Mouse (Mus musculus): ENCODE results near the gene Card6. TPM values are rescaled to one million over a fixed set of nuclear protein-coding genes. Genes with fewer than 3 reads are reported as not detected.
"Not testable (repeated sequence)": the region's sequence is repeated elsewhere in the genome, so short reads cannot be mapped to it uniquely, and the experiment has no call there.

The Card6 gene
- 1 to 10 TPM; 5.3 TPM for total RNA-seq (2021)

DNA sequence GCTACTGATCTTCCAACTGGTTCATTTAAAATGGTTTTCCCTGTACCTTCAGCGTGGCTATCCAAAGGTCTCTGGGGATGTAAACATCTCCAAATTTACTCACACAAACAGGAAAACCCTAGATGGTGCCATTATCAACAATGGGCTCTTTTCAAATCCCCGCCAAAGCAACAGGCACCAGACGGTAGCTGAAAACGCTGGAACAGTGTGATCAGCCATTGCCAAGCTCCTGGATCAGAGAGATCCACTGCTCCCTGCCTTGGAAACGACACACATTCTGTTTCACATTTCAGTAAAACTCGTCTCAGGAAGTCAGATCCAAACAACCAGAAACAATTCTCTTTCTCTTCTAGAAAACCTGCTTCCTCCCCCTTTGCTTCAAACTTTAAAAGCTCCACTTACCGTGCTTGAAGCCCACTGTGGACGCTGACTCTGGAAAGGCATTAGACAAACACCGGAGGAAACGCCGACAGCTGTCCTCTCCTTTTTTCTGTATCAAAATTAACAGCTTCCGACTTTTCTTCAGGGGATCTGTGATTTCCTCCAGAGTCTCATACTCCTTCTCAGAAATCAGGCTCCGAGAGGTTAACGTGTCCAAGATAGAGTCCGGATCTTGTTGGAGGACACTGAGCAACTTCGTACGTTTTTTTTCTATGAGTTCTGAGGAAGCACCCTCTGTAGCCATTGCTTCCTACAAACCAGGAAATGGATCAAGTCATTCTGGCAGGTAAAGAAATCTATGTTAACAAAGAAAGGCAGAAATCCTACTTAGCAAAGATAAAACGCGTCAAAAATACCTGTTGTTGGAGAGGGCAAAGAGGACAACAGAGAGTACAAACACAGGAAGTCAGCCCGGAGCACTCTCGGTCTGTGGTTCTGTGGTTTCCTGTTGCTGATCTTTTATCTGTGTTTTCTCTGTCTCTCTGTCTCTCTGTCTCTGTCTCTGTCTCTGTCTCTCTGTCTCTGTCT, at the start of gene Card6:
Gene Card6, minus strand, starts transcription at position 854 of the 969 bp plus-strand sequence.
- peak; percentile 38 to 47 for DNase-seq

DNA sequence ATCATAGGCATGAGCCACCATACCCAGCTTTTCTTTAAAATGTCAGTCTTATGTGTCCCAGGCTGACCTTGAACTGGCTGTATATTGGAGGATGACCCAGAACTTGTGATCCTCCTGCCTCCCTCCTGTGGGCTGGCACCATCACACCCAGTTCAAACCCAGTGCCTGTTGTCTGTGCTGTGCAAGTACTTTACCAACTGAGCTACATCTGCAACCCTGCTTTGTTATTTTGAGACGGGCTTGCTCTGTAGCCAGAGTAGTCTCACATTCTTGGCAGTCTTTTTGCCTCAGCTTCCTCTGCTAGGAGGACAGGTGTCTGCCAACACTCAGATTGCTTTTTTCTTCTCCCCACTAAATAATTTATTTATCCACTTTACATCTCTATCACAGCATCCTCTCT, 49.0 kb upstream of the Card6 start:
- DNase-seq: no peak

DNA sequence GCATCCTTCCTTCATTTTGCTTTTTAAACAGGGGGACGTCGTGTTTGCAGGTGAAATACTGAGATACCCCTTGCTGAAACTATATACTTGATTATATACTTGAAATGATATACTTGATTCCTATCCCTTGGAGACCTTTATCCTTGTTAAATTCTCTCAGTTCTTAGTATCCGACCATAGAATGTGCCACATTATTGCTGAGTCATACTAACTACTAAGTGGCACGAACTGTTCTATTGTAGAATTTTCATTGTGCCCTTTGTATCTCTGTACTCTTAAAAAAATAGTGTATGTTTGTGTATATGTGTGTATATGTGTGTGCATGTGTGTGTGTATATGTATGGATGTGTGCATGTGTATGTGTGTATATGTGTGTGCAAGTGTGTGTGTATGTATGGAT, 48.0 kb upstream of the Card6 start:
- no peak for DNase-seq

DNA sequence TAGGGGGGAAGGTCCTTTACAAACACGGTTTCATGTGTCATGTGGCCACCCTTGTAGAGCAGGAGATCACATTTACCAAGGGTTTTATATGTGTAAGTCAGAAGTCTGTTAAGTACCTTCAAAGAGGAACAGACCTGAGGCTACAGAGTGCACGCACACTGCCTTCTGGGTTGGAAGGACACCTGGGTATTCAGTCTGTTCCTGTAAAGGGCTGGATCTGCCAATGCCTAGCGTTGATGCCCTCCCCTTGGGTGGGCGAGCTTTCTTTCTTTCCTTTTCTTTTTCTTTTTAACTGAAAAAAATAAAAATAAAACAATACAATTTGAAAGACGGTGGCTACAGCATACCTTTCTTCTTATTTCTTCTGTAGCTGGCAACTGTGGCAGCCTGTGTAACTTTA, 46.8 kb upstream of the Card6 start:
- DNase-seq: no peak

DNA sequence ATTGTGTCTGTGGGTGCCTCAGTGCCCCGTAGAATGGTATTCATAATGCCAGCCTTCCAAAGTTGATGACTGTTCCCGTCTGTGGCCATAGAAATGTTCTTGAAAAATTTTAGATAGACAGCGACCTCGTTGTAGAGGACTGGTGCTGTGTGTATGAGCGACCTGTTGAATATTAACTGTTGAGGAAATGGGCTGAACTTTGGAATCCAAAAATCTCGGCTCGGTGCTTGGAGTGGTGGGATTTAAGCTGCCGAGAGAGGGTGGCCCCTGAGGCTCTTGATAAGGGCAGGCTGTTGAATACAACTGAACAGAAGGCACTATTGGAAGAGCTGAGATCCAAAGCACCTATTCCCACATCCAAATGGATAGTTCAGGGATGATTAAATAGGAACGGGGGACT, 46.3 kb upstream of the Card6 start:
- no peak for DNase-seq

DNA sequence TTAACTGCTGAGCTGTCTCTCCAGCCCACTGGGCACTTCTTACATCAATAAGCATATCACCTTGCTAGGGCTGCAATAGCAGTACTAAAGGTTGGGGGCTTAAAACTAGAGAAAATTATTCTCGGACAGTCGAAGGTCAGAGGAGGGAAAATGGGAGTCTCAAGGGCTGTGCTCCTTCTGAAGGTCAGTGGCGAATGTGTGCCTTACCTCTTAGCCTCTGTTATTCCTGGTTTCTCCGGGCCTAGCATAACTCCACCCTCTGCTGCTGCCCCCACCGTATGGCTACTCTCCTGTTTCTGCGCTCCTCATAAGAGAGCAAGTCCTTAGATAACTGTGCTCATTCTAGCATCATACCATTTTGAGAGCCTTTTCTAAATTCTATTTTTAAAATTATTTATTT, 43.8 kb upstream of the Card6 start:
- DNase-seq: no peak

DNA sequence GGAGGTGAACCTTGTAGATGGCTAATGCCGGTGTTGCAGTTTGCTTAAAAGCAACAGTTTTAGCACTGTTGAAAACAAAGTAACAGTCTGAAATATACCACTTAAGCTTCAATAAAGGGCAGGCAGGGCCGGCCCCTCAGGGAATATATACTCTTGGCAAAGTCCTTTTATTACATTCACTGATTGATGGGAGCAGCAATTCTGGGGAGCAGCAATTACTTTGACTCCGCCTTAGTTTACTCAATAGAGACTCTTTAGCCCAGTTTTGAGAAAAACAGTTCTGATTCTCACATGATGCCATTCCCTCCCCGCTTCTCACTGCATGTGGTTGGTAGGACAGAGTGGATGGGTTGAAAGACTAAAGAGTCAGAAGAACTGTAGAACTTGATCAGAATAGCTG, 40.8 kb upstream of the Card6 start:
- no peak for DNase-seq

DNA sequence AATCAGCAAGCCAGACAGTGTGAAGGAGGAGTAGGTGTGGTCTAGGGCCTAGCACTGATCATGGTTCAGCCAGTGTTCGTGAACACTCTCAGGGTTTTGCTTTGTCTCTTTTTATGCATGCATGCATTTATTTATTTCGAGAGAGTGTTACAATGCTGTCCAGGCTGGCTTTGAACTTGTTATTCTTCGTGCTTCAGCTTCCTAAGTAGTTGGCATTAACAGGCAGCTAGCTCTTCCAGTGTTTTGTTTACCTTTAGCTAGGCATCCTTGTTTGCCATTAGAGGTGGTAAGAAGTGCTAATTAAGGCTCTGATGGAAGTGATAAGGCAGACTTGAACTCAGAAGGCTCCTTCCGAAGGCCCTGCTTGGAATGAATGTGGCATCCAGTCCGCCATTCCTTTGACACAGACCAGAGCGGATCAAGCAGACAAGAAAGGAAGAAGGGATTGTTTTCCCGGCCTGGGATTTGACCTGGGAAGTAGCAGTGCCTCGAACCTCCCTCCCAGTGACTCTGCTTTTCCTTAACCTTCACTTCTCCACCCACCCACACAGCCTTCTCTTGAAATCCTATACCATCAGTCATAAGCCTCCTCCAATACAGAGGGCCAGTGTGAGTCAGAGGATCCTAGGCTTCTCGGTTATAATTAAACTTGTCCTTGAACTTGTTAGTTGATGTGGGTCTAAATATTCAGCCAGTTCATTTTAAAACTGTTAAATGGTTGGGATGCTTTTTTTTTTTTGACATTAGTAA, 37.0 kb upstream of the Card6 start:
- no peak for DNase-seq

DNA sequence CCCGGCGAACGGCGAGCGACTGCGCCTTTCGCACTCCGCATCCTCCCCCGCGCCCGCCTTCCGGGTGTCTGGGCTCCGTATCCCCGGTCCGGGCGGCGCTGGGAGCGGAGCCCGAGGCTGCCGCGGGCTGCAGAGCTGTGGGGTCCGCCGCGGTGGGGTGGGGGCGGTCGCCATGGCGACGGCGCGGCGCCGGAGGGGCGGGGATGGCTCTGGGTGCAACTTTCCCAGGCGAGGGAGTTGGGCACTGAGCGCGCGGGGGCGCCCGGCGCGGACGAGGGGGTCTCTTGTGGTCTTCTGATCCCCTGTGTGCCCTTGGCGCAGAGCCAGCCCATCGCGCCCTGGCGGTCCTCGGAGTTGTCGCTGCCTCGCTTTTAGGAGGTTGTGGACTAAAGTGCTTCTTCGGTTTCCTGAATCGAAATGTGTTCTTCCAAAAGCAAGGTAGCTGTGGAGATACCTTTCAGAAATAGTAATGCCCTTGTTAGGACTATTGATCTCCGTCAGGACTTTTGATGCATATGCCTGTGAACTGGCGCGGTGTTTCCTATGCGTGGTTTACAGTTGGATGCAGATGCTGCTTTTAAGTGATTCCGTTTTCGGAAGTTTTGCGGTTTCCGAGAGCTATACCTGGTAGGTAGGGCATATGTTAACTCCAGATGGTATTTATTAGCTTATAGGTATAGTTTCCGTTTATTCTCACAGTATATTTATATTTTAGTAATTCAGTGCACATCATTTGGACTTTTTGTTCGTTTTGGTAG, 35.9 kb upstream of the Card6 start:
- DNase-seq: no peak

DNA sequence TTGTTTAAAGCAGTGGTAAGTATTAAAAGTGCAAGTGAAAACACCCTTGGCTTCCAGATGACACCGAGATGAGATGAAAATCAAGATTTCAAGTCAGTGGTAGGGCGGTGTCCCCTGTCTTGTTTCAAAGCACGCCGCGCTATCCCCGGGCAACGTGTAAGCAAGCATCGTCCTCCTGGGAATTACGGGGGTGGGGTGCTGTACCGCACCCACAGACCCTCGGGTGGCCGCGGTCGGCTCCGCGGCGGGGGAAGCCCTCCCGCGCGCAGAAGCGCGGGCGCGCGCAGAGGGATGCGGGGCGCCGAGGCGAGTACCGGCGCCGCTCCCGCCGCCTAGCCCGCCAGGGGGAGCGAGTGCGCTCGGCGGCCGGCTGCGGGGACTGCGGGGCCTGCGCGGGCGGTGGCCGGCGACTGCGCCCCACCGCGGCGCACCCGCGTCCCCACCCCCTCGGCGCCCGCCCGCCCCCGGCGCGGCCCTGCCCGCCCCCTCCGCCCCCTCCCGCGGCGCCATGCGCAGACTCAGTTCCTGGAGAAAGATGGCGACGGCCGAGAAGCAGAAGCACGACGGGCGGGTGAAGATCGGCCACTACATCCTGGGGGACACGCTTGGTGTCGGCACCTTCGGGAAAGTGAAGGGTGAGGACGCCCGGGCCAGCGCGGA, 35.2 kb upstream of the Card6 start, which contains the start of gene Prkaa1:
Gene Prkaa1, plus strand, starts transcription at position 501 of the 660 bp plus-strand sequence.
- peak; percentile 74 to 79 for DNase-seq

DNA sequence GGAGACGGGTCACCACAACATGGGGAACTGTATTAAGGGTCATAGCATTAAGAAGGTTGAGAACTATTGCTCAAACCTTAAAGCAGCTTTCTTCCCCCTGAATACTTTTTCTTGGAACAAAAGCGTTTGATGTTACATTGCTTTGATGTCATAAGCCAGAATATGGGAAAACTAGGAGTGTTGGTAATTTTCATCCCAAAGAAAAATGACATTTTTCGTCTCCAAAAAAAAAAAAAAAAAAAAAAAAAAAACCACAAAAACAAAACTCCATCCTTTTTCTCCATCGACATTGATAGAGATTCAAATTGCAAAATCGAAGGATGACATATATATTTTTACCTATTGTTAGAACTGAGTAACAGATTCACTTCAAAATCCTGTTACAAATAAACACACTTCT, 34.4 kb upstream of the Card6 start:
- no peak for DNase-seq

DNA sequence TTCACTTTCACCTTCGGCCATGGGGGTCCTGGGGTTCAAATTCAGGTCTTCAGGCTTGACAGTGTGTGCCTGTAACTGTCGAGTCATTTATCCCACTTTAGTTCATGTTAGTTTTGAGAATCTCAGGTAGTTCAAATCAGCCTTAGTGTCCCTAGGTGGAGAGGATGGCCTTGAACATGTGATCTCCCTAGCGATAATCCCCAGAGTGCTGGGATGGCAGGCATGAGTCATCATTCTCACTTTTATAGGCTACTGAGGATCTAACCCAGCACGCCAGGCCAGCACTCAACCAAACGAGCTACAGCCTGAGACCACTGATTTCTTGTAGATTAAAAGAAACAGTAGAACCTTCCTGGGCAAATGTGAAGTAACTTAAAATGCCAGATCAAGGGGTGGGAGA, 33.7 kb upstream of the Card6 start:
- no peak for DNase-seq

DNA sequence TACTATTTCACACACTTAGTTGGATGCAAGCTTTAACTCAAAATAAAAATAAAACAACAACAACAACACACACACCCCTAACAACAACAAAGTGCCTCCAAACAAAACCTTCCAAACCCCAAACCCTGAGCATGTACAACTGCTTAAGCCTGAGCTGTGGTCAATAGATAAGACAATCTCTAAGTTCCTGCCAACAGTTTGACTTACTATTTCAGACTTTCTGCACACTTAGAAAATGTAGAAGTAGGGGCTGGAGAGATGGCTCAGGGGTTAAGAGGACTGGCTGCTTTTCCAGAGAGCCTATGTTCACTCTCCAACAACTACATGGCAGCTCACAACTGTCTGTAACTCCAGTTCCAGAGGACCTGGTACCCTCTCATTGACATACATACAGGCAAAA, 32.0 kb upstream of the Card6 start:
- DNase-seq: no peak

DNA sequence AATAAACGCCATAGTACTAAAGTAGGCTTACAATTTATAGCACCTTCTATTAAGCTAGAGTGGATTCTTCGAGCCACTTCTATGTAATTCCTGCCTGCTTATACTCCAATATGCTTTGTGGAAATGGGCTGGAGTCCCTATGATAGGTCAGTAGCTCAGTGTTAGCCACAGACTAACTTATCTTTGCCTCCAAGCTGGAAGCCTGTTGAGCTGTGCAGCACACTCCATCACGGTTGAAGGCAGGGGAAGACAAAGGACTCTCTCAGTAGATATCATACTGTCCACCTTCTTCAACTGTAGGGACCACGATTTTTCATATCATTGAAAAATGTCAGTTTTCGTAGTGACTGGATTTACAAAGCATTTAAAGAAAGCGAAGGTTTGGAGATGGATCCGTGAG, 31.5 kb upstream of the Card6 start:
- no peak for DNase-seq

DNA sequence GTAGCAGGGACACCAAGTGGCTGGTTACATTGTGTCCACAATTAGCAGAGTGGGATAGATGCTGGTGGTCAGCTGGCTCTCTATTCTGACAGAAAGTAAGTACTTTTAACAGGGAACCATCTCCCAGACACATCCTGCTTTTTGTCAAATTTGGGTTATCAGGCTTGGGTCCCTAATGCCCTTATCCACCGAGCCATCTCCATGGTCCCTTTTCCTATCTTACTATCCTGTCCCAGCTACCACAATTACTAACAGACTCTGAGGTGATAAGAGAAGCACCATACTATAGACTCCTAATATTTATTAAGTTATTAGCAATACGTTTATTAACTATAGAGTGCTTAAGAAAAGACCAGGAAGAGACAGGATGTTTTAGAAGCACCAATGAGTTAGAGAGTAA, 31.0 kb upstream of the Card6 start:
- DNase-seq: no peak

DNA sequence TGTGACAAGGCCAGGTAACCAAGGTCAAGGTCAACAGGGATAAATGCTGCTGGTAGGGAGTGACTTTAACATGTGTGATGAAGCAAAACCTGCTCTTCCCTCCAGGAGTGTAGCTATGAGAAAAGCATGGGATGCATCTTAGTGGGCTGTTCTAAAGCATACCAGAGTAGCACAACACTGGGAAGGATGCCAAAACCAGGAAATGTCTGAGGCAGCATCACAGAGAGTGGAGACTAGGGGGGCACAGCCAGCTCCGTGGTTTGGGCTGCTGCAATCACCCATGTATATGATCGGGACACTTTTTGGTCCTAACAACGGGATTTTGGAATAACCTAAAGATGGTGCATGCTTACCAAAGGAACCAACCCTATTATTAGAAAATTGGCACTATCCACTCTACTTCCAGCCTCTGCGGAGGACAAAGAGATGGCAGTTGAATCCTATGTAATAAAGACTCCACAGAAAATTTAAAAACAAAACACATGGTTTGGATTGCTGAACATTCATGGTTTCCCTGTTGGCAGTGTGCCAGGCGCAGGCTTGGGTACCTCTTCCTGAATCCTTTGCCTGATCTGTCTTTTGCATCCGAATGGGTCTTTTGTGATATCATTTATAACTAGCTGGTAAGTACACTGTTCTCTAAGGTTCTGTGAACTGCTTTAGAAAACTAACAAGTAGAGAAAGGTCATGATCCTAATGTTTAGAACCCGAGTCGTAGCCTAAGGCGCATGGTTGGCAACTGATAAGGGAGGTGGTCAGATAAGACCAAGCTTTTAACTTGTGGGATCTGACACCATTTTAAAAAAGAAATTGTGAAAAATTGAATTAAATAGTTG, 29.9 kb upstream of the Card6 start:
- no peak for DNase-seq

DNA sequence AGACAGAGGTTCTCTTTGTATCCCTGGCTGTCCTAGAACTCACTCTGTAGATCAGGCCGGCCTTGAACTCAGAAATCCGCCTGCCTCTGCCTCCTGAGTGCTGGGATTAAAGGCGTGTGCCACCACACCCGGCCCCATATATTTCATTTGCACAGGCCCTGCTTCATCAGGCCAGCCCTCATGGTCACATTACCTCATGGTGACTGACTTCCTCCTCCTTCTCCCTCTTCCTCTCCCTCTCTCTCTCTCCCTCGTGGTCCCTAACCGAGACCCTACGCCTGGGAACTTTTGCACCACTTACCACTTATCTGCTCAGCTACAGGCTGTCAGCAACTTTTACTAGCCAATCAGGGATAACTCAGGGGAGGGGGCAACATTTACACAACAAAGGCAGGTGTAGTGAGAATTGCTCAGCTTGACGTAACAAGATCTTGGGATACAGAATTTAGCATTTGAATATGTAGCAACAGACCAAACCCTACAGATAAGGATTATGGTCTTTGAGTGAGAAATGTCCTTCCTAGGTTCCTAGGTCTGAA, 26.7 kb upstream of the Card6 start:
- no peak for DNase-seq

DNA sequence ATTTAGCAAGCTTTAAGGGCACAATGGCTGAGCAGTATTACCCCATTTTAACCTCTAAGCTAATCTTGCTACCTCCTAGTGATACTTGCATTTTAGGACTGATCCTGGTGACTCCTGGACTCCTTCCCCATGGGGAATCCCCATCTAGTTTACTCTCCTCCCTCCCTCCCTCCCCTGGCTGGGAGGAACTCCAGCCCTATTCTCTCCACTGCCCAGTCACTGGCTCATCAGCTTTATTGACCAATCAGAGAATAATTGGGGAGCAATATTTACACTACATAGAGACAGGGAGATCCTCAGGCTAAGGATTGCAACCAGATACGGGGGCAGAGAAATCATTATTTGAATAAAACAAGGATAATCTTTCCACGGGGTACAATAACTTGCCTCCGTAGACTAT, 25.8 kb upstream of the Card6 start:
- no peak for DNase-seq

DNA sequence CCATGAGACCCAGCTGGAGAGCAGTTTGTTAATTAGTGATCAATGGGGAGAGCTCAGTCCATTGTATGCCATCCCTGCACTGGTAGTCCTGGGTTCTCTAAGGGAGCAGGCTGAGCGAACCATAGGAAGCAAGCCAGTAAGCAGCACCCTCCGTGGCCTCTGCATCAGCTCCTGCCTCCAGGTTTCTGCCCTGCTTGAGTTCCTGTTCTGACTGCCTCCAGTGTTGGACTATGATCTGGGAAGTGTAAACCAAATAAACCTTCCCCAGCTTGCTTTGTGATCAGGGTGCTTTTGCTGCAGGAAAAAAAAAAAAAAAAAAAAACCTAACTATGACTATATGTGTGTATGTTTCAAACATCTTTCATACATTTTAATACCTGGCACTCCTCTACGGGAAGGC, 25.0 kb upstream of the Card6 start:
- DNase-seq: no peak

DNA sequence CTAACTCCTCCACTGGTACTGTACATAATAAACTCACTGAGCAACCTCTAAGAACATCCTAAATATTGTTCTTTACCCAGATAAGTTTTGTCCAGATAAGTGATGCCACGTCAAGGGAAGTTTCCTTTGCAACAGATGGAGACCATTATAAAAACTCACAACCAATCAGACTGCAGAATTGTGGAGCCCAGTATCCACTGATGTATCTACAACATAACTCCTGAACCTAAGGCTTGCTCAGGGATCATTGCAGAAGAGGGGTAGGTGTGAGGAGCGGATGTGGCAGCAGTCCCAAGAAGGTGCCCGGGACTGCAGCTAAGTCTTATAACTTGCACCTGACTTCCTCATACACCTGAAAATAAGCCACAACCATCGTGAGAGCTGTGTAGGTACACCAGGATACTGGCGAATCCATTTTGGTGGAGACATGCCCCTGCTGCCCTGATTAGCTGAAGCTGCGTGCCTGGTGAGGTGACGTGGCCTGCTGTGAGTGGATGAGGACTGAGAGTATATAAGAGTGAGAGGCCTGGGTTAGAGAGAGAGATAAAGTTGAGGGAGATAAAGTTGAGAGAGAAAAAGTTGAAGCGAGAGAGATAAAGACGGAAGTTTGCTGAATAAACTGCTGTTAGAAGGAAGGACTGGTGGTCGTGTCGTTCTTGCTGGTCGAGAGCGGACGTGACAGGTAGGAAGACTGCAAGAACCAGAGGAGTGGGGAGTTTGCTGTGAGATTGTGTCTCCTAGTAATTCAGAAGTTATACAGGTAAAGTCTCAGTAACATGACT, 22.7 kb upstream of the Card6 start:
- DNase-seq: not testable (repeated sequence)
